Mouse (Mus musculus): ENCODE measurements at regions not wholly inside any gene's neighbourhood (a gene's known extent, or its start where the extent isn't known, plus 50 kb on each side); places are given as distances from the start of the nearest gene placed in this dataset.

DNA sequence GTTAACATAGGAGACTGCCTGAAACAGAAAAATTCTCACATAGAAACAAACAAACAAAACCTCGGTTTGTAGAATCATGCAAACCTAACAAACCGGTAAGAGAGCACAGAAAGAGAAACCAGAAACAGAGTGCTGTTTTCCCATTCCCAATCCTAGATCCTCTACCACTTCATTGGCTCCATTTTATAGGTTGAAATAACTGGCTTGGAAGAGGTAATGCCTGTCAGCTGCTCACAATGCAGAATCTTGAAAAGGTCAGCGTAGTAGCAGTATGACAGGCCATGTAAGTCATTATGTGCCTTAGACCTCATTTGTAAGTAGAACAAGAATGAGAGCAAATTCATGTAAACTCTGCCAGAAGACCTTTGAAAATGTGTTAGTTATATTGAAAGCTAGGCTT, 657.2 kb upstream of the Zeb2 start:
- TF ChIP-seq MAX (IDR thresholded peaks at IDR 0.05; ENCODE audit: low read length) (no peak), CHD2 (IDR thresholded peaks at IDR 0.05; ENCODE audit: low read length) (no peak), RCOR1 (IDR thresholded peaks at IDR 0.05; ENCODE audit: low read depth, low read length) (no peak), CTCF (IDR thresholded peaks at IDR 0.05 in 2 of 3, conservative IDR thresholded peaks at IDR 0.05 in 1 of 3; ENCODE audit: control insufficient read depth in 1 of 3, insufficient read depth in 1 of 3, low read depth in 2 of 3, low read length in 3 of 3, poor library complexity in 1 of 3, severe bottlenecking in 1 of 3) (no peak), POLR2AphosphoS2 (IDR thresholded peaks at IDR 0.05; ENCODE audit: low read length) (no peak), GABPA (IDR thresholded peaks at IDR 0.05; ENCODE audit: low read depth, low read length) (no peak), EP300 (IDR thresholded peaks at IDR 0.05; ENCODE audit: low read depth in 1 of 2, low read length in 2 of 2) (no peak), UBTF (IDR thresholded peaks at IDR 0.05; ENCODE audit: borderline replicate concordance, insufficient read depth, low read depth, low read length) (no peak), CHD1 (IDR thresholded peaks at IDR 0.05; ENCODE audit: low read depth, low read length) (no peak), USF2 (IDR thresholded peaks at IDR 0.05; ENCODE audit: borderline replicate concordance in 1 of 2, insufficient read depth in 1 of 2, low read depth in 1 of 2, low read length in 2 of 2) (no peak), MAFK (IDR thresholded peaks at IDR 0.05; ENCODE audit: borderline replicate concordance, low read depth, low read length) (no peak)
